Mouse (Mus musculus): ENCODE measurements around the gene Nr6a1. TPM values are rescaled to one million over a fixed set of nuclear protein-coding genes. Genes with fewer than 3 reads are reported as not detected.

Gene Nr6a1
- total RNA-seq, 2 experiments from 2014 or later: 0.82 to 1.2 TPM

DNA sequence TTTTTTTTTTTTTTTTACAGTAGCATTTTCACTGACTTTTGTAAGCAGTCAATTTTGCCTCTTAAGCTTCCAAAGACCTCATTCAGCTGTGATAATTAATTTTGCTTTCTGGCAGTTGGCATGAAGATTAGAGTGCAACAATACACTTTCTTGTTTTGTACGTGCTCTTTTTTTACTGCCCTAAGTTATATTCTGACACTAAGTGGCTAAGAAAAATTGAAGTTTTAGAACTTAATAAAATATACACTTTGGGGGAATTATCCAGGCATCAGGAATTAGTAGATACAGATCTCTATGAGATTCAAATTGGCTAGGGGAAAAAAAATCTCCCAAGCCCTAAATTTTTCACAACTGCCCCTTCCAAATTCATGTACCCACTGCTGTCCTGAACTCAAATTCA, 144.8 kb downstream of the Nr6a1 start:
- no peak for DNase-seq

- no peak for DNase-seq
Measured at GRCm38 (mm10) chr2:38781945-38782720, 145.4 kb downstream of the Nr6a1 start.

- DNase-seq: no peak
Measured at GRCm38 (mm10) chr2:38779939-38780338, 147.5 kb downstream of the Nr6a1 start.

- no peak for DNase-seq
Measured at GRCm38 (mm10) chr2:38777326-38777725, 150.2 kb downstream of the Nr6a1 start.

DNA sequence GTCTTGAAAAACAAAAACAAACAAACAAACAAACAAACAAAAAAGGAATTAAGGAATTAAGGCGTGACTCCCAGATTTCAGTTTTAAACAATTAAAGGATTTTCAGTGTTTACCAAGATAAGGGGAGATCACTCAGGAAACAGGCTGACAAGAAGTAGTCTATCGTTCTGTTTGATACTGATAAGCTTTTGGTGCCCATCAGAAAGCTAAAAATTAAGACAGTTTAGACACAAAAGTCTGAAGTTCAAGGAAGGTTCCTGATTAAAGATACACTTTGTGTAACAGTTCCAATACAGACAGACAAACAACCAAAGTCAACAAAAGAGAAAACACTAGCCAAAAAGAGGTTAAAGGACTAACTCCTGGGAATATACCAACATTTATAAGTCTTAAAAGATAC, 152.6 kb downstream of the Nr6a1 start:
- DNase-seq: no peak

- no peak for DNase-seq
Measured at GRCm38 (mm10) chr2:38771478-38771797, 156.1 kb downstream of the Nr6a1 start.

GRCm38 (mm10) chr2:38770772-38771477, 156.6 kb downstream of the Nr6a1 start:
- DNase-seq: no peak

DNA sequence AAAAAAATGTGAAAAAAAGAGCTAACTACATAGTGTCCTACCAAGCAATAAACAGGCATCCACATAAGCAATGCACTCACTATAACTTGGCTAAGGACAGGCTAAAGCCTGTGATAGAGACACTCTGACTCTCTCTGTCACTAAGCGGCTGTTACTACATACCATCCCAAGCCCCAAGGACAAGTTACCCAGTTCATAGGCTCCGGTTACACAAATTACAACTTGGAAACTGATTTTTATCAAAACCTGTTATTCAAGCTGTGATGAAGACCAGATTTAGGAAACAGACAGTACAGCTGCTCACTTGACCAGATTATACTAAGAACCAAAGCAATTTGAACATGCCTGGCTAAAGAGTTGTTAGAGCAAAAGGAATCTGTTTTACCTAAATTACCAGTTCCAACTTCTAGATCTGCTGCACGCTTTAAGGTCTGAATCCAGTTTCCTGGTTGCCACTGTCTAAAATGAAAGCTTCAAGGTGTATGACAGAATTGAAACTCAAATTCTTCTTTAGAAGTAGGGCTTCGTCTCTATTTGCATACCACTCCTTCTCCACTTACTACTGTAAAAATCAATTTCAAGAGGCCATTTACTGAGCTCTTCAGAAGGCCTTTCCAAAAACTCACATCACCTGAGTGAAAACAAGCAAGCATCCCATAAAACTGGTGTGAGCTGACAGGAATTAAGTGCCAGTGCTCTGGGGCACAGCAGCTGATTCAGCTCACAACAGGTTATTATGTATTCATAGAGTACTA, 160.1 kb downstream of the Nr6a1 start:
- DNase-seq: no peak

DNA sequence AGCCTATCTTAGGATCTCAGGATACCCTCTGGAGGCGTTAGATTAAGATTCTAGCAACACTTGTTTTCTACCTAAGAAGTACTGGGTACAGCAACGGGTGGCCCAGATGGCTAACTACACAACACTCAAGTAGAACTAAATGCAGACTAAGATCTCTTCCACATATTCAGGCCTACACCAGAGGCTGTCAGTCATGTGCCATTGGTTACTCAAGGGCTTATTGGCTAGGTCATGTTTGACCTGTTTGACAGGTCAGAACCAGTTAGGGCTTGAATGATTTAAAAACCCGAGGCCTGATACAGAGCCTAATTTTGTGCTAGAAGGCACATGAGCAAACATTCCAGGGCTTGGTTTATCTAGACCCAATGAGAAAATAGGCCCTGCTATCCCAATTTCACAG, 187.6 kb downstream of the Nr6a1 start:
- no peak for DNase-seq

DNA sequence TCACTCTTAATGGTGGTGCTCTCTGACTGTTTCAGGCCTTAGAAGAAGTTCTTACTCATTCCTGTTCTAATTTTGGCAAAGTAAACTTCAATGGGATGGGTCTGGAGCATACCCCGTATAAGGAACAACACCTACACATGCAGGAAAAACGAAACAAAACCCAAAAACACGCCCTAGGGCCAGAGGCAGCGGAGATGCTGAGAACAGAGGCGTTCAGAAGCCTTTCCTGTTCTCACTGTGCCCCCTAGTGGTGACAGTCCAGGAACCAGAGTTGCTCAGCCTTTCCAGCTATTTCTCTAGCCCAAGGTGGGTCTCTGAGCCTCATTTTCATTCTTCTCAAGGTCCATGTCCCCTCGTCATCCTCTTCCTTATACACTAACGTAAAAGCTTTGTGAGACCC, 188.1 kb downstream of the Nr6a1 start:
- DNase-seq: peak; percentile 56 to 86

GRCm38 (mm10) chr2:38738601-38739301, 188.7 kb downstream of the Nr6a1 start:
- no peak for DNase-seq

- no peak for DNase-seq
Measured at GRCm38 (mm10) chr2:38735740-38736139, 191.7 kb downstream of the Nr6a1 start.

GRCm38 (mm10) chr2:38734721-38735120, 192.8 kb downstream of the Nr6a1 start:
- no peak for DNase-seq

- DNase-seq: no peak
Measured at GRCm38 (mm10) chr2:38730331-38730827, 197.1 kb downstream of the Nr6a1 start.

- DNase-seq: no peak
Measured at GRCm38 (mm10) chr2:38725427-38725826, 202.1 kb downstream of the Nr6a1 start.

DNA sequence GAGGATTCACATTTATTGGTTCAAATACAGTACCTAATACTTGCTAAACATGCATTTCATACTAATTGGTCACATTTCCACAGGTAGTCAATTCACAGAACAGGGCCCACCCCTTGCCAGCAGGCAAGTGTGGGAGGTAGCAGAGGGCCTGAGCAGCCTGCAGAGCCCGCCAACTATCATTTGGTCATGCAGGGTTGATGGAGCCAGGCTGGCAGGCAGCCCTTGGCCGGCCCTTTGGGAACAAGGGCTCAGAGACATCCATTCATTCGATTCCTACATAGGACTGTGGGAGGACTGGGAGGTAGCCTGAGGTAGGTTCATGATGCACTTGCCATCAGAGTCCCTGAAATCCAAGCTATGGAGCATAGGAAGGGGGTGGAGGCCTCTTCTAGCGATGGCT, 204.1 kb downstream of the Nr6a1 start:
- no peak for DNase-seq

GRCm38 (mm10) chr2:38722076-38722475, 205.4 kb downstream of the Nr6a1 start:
- DNase-seq: no peak

GRCm38 (mm10) chr2:38720661-38721060, 206.8 kb downstream of the Nr6a1 start:
- no peak for DNase-seq

DNA sequence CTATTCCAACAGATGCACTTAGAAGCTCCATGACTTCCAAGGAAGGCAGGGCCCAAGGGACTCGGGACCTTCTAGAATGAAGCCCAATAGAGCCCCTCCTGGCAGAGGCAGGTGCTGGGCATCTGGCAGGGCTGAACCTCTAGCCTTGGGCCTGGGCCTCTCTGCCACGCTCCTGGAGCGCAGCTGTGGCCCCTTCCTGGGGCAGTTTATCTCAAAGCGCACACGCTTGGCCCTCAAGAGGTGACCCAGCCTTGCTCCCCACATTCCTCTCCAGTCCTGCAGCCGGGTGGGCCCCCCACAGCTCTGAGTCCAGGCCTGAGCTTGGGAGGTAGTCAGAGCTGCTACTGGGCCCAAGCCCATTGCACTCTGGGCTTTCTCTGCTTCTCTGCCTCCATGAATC, 208.1 kb downstream of the Nr6a1 start:
- no peak for DNase-seq

- no peak for DNase-seq
Measured at GRCm38 (mm10) chr2:38718676-38719075, 208.8 kb downstream of the Nr6a1 start.

DNA sequence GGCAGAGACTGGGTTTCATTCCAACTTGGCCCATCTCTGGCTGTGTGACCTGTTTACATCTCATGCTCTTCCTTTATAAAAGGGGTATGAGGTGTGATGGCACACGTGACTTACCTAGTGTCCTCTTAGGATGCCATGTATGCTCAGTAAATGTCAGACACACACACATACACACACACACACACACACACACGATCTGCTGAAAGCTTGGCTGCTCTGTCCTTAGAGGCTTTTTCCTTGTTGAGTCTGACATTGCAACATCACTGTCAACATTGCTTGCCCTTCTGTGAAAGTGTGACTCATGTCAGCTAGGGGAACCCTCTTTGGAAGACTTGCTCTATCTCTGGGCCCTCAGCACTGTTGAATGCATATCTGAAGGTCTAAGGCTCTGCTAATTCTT, 210.1 kb downstream of the Nr6a1 start:
- DNase-seq: peak in 1 of 2 experiments; percentile 9

GRCm38 (mm10) chr2:38714324-38714723, 213.2 kb downstream of the Nr6a1 start, which contains the start of gene Nr5a1:
Gene Nr5a1, minus strand, starts transcription at chr2:38714542.
- no peak for DNase-seq

Measured in heart, adult 18-20 months (tissue).